Mouse (Mus musculus): Measurements from ENCODE around the gene Epha6. TPM values are rescaled to one million over a fixed set of nuclear protein-coding genes. Genes with fewer than 3 reads are reported as not detected.

Epha6 gene
- polyA plus RNA-seq, 1 experiment from 2014 or later, result not detected

DNA sequence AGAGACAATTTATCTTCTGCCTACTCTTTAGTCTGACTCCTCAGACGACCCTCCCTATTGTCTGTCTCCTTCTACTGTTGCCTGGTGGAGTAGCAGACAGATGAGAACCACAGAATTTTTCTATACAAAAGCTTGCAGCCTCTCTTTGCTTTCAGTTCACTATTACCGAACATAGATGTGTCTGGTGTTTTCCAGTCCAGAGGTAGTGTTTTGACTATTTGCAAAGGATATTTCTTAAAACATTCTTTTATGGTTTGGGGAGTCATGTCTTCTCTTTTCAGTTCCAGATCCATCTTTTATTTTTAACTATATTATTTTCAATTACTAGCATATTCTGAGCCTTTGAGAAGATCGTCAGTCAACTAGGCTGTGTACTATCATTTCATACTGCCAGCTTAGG lies 989.7 kb downstream of the Epha6 start:
- H3K27ac ChIP-seq, result no peak overlapping the region
- H3K9ac ChIP-seq, result no peak overlapping the region
- H3K9me3 ChIP-seq (replicated peaks), result no peaks in the 10 kb centered on the region
- H3K4me2 ChIP-seq, result no peak overlapping the region
- ATAC-seq, result no peak
- no peaks in the 10 kb centered on the region for H3K27me3 ChIP-seq (replicated peaks)
- no peak overlapping the region for H3K4me3 ChIP-seq
- H3K36me3 ChIP-seq, result no peaks in the 10 kb centered on the region
- no peaks in the 10 kb centered on the region for H3K4me1 ChIP-seq
- 53% methylated on average over 3 of the region's 3 CpGs for WGBS (ENCODE audit: insufficient replicate concordance)

DNA sequence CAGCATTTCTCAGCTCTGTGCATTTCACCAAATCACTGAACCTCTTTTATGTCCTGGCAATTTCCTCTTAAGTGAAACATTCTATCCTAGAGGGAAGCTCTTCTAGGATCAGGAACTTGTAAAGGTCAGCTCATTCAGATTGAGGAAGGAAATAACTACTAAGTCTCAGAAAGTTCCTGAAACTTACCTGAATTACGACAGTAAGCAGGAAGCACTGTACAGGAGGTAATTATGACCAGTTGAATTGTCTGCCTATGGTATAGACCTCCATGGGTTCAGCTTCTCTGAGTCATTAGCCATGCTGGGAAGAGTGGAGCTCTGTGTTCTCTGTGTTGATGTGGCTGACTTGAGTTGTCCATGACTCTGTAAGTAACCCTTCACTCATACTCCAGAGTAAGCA lies 994.6 kb downstream of the Epha6 start:
- H3K4me3 ChIP-seq, result no peak overlapping the region
- no peaks in the 10 kb centered on the region for H3K4me1 ChIP-seq
- H3K9ac ChIP-seq, result no peak overlapping the region
- H3K36me3 ChIP-seq, result no peaks in the 10 kb centered on the region
- no peak for ATAC-seq
- no peaks in the 10 kb centered on the region for H3K9me3 ChIP-seq (replicated peaks)
- H3K27me3 ChIP-seq (replicated peaks), result no peaks in the 10 kb centered on the region
- H3K4me2 ChIP-seq, result no peak overlapping the region
- 53% methylated on average over 1 of the region's 1 CpGs for WGBS (ENCODE audit: insufficient replicate concordance)
- no peak overlapping the region for H3K27ac ChIP-seq

- no peak for ATAC-seq
- peaks cover 4% of the 10 kb centered on the region; the same call in 1 of the 2 replicates for H3K4me1 ChIP-seq
- H3K4me3 ChIP-seq, result no peak overlapping the region
- no peaks in the 10 kb centered on the region for H3K9me3 ChIP-seq (replicated peaks)
- H3K27ac ChIP-seq, result no peak overlapping the region
- WGBS (ENCODE audit: insufficient replicate concordance), result 53% methylated on average over 15 of the region's 15 CpGs
- no peak overlapping the region for H3K9ac ChIP-seq
- H3K36me3 ChIP-seq, result no peaks in the 10 kb centered on the region
- H3K27me3 ChIP-seq (replicated peaks), result peaks cover 27% of the 10 kb centered on the region
- H3K4me2 ChIP-seq, result no peak overlapping the region
Measured at GRCm38 (mm10) chr16:59604078-59604781, 1001.1 kb downstream of the Epha6 start.

Small RNAs within 50 kb of the gene (microRNA-seq; reads per million reads assigned to microRNA genes)
- gene Gm24755, result not detected
